Mouse (Mus musculus) cerebellum, adult (tissue): ENCODE measurements around the gene Aspscr1.
"Not testable (repeated sequence)": the region's sequence is repeated elsewhere in the genome, so short reads cannot be mapped to it uniquely, and the experiment has no call there.

Experiments
- ATAC-seq: cut with Nextera tagmentation; 2 replicates; pipeline ENCODE4 v1.9.2; 2017; ENCODE audit warnings: mild to moderate bottlenecking, moderate library complexity, mixed read lengths; ENCODE audit not compliant: insufficient number of reproducible peaks, low FRiP score, low TSS enrichment

The Aspscr1 gene

DNA sequence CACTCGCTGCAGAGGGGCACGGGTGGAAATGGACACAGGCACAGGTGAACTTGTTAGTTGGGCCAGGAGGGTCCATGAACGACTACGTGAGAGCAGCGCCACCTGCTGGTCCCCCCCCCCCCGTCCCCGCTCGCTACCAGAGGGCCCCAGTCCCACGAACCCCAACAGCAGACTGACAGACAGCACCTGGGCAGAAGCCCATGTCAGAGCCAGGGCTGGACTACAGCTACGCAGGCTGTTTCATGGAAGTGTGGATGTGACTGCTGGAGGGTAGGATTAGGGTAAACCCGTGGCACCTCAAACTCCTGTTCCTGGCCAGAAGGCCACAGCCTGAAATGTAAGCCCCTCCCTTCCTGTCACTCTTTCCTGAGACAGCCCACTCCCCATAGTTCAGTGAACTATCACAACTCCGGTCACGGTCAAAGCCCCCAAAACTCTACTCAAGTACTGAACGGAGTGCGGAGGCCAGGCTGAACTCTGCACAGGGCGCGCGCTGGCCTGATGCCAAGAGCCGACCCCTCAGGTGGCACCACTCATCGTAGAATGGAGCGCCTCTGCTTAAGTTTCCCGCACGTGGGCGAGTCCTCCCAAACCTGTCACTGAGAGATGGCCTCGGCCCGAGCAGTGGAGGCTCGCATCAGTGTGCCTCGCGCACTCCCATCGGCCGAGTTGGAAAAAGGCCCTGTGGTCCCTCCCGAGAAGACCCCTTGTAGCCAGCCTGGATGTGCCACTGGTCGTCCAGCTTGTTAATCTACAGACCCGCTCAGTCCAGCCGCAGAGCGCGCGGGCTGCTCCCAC is 40.2 kb downstream of the Aspscr1 start:
- ATAC-seq, result no peak

DNA sequence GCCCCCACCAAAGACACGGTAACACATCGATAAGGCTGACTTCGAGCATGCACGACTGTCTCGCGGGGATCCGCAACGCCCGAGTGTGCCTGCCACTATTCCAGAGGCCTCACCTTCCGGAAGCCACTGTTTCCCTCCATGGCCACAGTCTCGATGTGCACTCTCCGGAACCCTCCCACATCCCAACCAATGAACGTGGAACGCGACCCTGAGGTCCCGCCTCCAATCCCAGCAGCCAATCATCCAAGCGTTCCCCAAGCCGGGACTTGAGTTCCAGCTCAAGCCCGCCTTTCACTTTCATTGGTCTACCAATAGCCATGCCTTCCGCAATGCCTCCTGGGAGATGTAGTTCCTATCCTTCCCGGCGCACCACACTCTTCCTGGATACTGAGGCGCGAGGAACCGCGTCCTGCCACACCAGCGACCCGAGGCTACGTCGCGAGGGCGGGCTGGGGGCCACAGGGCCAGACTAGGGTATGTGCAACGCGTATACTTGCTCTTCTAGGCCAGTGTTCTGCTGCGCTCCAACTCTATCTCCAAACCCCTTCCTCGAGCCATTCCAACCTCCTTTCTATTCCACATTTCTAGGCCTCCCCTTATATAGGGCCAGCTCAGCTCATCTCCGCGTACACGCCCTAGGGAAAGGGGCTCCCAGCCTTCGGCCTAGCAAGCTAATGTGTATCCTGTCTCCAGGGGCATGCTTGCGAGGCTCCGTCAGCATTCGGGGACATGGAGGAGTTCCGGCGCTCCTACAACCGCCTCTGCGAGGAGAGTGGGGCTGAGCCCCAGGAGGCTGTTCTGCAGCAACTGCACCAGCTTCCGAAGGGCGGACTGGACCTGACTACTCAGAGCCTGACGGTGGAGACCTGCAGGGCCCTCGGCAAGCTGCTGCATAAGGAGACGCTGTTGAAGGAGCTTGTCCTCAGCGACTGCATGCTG is 41.1 kb downstream of the Aspscr1 start, which contains the start of the genes Cenpx and Lrrc45:
TSS of gene Cenpx (minus strand) at position 159 of the 939 bp plus-strand sequence.
TSS of gene Lrrc45 (plus strand) at position 346 of the 939 bp plus-strand sequence.
- peak; percentile 97 for ATAC-seq

DNA sequence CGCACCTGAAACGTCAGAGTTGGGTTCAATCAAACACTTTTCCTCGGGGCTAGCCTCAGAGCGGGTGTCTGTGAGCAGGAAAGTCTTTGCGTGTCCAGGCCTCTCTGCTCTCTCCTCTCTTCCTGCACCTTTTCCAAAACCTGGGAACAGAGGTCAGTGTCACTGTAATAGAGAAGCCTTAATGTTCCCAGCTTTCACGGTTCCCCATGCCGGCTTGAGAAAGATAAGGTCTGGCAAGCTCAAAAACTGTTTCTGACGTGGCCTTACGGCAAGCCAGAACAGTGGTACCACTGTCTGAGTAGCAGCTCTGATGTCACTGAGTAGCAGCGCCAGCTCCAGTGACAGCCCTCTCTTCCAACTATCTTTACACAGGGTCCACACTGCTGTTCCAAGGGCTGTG is 41.8 kb downstream of the Aspscr1 start:
- no peak for ATAC-seq

DNA sequence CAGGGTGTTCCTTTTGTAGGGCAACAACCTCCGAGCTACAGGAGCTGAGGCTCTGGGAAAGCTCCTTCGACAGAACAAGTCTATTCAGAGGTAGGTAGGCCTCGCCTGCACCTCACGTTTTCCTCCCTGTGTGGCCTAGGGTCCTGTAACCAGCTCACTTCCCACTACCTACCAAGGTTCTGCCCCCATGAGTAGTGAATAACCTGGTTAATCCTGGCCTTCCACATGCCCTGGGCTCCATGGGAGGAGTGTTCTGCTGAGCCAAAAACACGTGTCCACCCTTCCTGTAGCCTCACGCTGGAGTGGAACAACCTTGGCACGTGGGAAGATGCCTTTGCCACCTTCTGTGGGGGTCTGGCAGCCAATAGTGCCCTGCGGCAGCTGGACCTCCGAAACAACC is 42.4 kb downstream of the Aspscr1 start:
- ATAC-seq, result no peak

DNA sequence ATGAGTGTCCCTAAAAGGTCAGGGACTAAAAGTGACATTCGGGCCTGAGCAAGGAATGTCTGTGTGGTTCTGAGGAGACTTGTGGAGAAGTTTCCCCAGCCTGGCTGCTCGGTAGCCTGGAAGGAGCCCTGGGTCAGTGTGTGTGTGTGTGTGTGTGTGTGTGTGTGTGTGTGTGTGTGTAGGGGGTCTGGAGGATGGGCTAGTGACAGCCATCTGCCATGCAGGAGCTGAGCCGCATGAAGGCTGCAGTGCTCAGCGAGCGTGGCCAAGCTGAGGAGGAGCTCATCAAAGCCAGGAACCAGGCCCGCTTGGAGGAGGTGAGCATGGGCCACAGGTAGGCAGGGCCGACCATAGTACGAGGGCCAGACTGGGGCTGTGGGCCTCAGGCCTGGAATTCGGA is 46.5 kb downstream of the Aspscr1 start:
- ATAC-seq, result no peak

DNA sequence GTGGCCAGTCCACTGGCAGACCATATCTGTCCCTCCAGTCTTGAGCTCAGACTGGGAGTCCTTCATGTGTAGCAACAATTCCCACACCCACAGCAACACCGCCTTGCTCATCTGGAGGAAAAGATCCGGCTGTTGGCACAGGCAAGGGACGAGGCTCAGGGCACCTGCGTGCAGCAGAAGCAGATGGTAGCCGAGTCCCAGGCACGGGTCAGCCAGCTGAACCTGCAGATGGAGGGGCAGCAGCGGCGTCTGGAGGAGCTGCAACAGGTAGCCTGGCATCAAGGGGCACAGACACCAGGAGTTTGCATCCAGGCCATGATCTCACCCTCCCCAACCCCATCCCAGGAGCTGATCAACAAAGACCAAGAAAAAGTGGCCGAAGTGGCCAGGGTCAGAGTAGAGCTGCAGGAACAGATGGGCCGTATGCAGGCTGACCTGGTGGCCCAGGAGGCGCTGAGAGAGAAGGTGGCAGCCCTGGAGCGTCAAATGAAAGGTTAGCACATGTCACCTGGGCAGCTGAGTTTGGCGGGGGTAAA is 47.1 kb downstream of the Aspscr1 start:
- ATAC-seq, result no peak

DNA sequence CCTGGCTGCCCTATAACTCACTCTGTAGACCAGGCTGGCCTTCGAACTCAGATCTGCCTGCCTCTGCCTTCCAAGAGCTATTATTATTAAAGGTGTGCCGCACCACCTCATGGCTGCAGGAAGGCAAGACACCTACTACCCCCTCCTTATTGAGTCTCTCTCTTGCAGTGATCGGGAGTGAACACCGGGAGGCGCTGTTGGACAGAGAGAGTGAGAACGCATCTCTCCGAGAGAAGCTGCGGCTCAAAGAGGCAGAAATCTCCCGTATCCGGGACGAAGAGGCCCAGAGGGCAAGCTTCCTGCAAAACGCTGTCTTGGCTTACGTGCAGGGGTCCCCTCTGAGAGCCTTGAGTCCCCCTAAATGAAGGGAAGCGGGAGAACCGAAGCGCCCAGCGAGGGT is 47.7 kb downstream of the Aspscr1 start:
- ATAC-seq, result peak; percentile 51; the same call in 1 of the 2 replicates

DNA sequence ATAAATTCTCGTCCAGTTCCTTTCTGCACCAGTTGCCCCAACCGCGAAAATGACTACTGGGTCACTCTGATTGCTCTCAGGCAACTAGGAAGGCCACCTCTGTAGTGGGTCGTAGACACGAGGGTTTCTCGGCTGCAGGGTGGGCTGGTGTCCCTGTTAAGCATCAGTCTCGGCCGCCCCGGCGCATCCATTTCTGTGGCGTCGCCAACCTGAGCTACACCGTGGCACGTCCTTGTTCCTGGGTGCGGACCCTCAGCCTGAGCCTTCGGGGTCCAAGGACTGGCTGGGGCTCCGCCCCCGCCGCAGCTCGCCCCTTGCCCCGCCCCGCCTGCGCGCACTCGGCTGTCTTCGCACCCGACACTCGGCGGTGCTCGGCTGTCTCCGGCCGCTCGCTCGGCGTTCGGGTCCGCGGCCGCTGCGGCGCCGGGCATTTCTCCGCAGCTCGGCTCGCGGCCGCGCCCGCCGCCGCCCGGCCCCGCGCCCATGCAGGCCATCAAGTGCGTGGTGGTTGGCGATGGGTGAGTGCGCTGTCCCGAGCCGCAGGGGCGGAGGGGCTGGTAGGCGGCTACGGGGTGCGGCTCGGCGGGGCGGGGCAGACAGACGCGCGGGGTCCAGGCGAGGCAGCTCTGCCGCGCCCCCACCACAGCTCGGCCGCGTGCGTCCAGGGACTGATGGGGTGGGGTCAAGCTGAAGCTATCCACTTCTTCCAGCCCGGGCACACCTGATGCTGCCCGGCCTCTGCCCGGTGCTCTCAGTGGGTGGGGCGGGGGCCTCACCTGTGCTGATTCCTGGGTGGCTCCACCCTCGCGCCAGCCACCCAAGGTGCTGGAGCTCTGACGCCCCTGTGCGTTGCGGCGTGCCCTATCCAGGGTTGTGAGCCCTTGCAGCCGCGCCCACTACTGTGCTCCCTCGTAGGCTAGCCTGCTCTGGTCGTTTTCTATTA is 48.6 kb downstream of the Aspscr1 start, which contains the start of gene Rac3:
TSS of gene Rac3 (plus strand) at position 347 of the 943 bp plus-strand sequence.
- peak; percentile 53; the same call in 1 of the 2 replicates for ATAC-seq

DNA sequence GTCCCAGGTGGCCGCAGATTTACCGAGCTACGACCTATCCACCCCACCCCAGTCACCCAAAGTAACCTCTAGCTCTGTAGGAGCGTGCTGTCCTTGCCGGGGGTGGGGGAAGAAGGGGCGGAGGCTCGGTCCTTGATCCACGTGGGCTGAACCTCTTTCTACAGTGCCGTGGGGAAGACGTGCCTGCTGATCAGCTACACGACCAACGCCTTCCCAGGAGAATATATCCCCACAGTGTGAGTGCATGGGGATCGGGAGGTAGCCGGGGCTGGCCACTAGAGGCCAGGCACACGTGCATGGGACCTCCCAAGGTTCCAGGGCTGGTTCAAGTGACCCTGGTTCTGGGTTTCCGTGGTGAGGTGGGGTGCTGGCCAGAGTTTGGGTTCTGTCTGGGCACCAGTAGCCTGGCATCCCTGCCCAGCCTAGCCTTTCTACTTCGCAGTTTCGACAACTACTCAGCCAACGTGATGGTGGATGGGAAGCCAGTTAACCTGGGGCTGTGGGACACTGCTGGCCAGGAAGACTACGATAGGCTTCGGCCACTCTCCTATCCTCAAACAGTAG is 49.4 kb downstream of the Aspscr1 start:
- ATAC-seq, result no peak

DNA sequence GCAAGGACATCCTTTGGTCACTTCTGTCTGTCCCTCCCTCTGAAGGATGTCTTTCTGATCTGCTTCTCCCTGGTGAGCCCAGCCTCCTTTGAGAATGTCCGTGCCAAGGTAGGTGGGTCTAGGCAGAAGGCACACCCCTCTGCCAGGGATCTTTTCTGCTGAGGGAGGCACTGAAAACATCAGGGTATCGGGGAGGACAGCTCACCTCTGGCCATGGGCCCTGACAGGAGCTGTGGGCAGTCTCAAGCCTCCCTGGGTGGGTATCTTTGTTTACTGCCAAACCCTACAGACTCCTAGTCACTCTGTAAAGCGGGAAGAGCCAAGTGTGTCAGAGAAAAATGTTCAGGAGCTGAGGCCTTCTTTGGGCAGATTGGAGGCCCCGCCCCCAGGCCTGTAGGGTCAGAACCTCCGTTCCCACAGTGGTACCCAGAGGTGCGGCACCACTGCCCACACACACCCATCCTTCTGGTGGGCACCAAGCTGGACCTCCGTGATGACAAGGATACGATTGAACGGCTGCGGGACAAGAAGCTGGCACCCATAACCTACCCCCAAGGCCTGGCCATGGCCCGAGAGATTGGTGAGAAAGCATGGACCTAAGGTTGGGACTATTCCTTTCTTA is 50.1 kb downstream of the Aspscr1 start:
- no peak for ATAC-seq

DNA sequence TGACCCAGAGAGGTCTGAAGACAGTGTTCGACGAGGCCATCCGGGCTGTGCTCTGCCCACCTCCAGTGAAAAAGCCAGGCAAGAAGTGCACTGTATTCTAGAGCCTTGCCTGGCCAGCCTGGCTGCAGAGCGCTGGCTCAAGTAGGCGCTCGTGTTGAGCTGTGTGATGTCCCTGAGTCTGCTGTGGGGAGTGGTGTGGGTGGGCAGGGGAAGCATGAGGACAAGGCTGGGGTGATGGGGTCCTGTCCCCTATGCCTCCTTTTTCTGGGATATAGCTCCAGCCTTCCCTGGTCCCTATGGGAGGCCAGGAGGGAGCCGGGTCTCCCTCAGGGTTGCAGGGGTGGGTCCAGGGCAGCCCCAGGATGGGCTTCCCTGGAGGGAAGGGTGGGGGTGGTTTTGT is 50.7 kb downstream of the Aspscr1 start:
- ATAC-seq, result no peak

DNA sequence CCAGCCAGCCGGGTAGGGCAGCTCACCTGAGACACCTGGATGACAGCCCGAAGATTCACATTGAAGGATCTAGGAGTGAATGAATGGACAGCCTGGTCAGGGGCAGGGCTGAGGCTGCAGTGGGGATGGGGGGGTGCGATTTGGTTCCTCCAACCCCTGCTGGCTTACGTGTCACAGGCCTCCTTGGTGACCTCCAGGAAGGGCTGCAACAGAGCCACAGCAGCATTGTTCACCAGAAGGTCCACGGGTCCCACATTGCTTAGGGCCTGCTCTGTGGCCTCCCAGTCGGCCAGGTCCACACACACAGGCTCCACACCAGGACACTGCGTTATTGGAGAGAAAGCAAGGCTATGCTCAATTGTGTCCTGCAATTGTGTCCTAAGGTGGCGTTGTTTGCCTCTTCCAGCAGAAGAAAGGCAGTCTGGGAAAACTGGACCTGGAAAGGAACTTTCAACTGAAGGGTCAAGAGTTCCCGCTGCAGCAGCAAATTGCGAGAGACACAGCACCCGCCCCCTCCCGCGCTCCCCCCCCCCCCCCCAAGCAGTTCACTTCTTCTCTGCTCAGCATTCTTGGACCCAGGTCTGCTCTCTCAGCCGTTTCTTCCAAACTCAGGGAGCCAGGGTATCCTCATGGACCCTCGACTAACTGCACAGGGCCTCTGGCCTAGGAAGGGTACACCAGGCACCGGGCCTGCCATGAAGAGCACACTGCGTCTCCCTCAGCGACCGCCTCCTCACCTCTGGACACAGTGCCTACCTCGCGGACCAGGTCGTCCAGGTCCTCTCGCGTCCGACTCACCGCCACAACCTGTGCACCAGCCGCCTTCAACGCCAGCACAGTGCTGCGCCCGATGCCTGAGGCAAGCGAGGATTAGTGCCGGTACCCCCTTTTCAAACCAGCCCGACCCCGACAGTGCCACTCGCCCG is 53.7 kb downstream of the Aspscr1 start:
- ATAC-seq, result no peak

DNA sequence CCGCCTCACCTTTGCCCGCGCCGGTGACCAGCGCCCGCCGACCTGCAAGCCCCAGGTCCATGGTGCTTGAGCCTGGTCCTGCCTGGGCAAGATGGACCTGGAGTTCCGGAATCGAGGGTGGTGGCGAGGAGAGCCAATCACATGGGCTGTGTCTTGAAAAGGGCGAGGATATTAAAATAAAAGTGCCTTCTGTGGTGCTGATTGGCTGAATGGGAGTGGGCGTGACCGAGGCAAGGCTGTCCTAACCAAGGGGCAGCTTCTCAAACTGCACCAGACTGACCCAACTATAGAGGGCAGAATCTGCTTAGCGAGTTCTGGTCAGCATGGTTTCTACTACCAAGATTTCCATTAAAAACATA is 54.4 kb downstream of the Aspscr1 start, which contains the start of gene Dcxr:
TSS of gene Dcxr (minus strand) at position 113 of the 359 bp plus-strand sequence.
- peak; percentile 92 for ATAC-seq

DNA sequence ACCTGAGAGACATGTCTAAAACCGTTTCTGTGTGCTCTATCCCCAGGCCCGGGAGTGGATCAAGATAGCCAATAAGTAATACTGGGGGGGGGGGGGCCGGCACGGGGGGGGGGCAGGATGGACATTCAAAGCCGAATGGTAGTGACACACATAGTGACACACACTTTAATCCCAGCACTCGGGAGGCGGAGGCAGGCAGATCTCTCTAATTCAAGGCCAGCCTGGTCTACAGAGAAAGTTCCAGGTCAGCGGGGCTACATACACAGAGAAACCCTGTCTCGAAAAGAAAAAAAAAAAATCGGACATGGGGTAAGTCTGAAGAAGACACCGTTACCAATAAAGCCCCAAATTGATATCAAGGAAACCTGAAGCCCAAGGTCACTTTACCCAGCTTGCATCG is 54.8 kb downstream of the Aspscr1 start:
- no peak for ATAC-seq

DNA sequence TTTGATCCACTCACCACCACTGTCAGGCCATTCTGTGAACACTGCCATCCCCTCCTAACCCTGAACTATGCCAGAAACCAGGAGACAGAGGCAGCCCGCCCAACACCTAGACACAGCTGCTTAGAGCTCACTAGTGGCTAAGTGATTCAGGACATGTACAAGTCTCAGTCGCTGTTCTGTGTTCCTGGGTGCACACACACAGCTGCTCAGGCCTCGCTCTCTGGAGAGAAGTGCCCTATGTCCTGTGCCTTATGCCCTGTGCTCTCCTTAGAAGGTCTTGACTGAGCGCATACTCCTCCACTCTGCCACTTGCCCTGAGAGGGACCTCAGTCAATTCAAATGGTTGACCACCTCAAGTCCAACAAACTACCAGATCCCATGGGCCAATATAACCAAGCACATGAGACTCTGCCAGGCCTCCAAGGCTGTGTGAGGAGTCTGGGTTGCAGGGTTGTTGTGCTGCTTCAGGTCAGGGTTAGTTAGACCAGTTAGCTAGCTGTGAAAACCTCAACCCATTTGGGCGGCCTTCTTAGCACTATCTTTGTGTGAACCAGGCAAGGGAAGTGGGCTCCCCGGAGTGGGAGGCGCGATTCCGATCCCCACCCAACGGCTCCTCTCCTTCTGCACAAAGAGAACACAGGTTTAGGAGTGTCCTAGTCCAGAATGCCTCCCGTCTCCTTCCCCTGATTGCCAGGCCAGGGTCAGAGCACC is 55.9 kb downstream of the Aspscr1 start:
- ATAC-seq, result no peak

DNA sequence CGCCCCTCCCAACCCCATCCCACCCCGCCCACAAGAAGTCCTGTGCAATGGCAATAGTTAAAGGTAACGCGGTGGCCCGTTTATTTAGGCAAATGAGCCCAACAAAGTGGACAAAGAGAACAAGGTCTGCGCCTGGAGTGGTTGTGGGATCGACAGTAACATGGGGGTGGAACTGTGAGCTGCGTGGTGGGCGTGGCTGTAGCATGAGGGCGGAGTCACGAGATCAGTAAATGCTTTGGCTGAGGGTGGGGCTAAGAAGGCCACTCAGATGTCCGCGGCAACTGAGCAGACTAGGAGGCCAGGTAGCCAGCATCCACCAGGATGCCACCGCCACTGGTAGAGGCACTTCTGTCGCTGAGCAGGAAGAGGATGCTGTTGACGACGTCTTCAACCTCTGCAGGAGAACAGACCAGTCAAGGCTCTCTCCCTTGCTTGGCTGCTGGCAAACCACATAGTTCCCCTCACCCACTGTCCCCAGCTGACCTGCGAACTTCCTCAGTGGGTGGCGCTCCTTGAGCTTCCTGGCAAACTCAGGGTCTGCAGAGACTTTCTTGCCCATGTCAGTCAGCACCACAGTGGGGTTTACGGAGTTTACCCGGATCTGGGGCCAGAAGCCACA is 56.8 kb downstream of the Aspscr1 start:
- ATAC-seq, result not testable (repeated sequence)

DNA sequence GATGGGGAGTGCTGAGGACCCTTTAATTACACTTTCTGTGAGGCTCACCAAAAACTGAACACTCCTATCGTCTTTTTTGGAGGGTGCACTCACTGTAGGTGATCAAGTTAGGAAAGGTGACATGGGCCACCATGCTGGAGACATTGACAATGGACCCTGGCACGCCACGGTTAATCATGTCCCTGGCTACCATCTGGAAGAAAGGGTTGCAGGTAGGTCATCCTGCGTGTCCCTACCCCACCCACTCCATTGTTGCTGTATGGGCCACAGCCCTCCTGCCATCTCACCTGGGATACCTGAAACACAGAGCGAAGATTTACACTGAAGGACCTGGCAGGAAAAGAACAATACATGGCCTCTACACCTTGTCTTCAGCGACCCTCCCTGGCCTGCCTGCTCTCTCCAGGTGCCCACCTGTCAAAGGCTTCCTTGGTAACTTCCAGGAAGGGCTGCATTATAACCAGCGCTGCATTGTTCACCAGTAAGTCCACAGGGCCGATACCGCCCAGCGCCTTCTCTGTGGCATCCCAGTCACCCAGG is 57.6 kb downstream of the Aspscr1 start:
- no peak for ATAC-seq
